Mouse (Mus musculus) frontal cortex, postnatal 14 days (tissue): ENCODE measurements around the gene Sart1.
A peak's percentile ranks its signal among the peaks of the same experiment; 100 is the strongest.

Experiments used
- DNase-seq, 2 experiments: peaks; one replicate each; pipeline ENCODE4 v3.0.0; 2022; ENCODE audit warnings: low spot score in 2 of 2

Gene Sart1

DNA sequence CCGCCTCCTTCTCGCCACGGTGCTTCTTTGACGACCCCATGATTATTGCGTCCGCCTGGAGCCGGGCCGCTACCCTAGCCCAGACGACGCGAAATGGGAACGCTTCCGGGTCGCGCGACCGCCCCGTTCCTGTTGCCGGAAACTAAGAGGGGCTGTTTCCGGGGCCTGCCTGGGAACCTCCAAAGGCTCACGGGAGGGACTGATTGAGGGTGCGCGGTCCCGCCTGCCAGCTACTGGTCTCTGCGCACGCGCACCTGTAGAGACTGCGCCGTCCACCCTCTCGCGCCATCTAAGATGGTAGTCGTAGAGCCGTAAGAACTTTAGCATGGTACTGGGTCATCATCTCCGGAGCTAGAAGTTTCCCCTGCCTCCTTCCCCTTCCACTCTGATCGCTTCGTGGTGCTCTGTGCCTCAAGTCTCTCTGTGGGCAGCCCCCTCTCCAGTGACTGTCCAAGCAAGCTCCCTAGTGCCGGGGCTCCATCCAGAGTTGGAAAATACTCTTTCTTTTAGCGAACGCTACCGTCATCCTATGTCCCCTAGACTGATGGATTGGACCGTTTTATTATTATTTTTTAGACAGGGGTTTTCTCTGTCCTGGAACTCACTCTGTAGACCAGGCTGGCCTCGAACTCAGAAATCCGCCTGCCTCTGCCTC is at the start of gene Sart1:
Gene Sart1 (minus strand): TSS at position 116 of the 655 bp plus-strand sequence.
- peak; percentile 92 for DNase-seq

DNA sequence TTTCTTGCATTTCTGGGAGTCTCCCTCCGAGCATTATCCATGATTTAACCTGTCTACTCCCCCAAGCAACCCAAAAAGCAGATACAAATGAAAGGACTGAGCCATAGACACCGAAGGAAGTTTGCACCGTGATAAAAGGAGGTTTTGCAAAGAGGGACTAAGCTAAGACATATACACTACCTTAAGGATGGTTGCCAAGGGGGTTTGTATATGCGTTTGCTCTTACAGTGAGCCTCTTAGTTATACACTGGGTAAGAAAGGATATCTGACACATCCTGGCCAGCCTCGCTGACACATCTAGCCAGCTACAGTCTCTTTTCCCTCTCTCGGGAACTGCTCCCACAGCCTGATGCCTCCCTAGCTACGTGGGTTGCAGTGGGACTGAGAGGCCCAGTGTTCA is 45.4 kb upstream of the Sart1 start:
- no peak for DNase-seq

DNA sequence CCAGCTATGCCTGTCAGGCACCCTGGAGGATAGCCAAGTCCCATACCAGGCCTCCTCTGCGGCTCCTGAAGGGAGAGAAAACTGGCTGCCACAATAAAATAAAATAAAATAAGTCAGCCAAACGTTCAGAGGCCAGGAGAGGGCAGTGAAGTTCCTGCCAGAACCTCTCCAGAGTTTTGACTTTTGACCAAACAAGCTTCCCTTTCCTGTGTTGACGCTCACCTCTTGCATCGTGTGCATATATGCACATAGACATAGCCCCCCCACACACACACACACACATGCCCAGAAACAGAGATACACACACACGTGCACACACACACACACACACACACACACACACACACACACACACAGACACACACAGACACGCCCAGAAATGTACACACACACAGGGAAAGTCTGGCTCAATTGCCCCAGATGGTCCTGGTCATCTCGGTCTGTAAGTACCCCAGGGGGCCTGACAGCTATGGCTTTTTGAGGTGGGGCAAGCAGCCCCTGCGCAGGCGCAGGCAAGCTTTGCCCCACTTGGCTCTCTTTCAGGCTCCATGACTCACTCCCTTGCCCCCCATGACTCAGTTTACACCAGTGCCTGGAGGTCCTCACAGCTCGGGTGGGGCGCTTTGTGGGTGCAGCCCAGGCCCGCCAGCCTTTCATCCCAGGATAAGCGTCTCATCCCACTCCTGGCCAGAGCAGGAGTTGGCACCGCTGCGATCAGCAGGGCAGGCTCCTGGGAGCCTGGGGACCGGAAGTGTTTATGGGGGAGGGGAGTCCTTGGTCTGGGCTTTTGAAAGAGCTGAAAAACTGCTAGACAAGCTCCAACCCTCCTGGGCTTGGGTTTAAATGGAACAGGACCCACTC is 44.7 kb upstream of the Sart1 start:
- DNase-seq = no peak

DNA sequence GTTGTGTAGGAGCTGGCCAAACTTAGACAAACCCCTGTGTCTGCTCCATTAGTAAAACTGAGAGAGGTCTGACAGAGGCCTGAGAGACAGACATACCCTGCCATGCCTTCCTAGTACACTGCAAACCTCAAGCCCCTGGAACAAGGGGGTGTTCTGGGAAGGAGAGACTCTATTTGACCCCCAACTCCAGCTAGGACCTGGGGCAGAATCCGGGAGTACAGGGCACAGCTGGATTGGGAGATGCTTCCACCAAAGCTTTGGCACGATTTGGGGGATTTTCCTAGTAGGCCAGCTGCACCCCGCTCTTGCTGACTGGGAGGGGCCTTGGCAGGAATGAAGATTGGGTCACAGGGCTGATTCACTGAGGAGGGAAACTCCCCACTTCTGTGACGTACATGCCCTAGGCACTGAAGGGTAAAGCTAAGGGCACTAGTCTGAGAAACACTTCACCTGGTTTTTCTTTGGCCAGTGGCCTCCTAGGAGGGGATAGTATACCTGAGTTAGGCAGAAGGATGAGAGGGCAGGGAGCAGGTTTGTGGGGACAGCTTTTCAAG is 43.5 kb upstream of the Sart1 start:
- no peak for DNase-seq

DNA sequence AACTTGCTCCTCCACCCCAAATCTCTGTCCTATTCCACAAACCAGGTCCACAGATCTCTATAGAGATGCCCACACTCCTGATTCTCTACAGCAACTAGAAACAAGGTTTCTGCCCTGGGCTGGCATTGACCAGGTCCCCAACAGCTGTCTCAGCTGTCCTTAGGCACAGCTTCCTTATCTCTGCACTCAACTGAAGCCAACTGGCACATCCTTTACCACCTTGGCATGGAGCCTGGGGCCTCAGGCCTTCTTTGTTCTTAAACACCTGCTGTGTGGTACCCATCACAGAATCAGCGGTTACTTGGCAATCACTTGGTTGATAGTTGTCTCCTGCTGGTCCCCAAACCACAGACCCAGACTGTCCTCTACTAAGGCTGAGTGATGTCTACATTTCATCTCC is 41.9 kb upstream of the Sart1 start:
- DNase-seq = no peak

DNA sequence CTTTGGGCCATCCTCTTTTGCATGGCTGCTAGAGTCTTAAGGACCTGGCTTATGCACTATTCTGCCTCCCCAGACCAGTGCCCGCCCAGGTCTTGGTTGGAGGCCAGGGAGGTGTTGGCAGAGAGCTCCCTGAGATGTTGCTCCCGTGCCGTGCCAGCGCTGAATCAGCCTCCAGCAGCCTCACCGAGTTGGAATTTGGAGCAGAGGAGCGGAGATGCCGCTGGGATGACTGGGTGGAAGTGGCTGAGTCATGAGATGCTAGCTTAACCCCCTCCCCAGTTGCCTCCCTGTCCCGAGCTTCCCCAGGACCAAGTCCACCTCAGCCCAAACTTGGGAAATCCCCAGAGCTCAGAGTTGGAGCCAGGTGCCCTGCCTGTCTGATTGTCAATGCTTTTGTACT is 41.3 kb upstream of the Sart1 start:
- no peak for DNase-seq

DNA sequence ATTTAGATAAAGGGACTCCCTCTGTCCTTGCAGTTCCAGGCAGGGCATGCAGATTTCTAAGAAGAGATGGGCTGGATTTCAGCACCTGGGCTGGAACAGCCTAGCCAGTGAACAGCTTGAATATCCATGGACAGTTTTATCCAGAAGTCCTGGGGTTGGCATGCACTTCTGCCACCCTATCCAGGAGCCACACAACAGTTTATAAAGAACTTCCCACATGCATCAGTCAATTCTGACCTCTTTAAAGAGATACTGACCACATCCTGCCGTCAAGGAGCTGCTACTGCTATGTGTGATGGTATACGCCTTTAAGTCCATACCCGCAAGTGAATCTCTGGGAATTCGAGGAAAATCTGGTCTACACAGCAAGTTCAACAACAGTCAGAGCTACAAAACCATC is 40.7 kb upstream of the Sart1 start:
- DNase-seq = no peak

DNA sequence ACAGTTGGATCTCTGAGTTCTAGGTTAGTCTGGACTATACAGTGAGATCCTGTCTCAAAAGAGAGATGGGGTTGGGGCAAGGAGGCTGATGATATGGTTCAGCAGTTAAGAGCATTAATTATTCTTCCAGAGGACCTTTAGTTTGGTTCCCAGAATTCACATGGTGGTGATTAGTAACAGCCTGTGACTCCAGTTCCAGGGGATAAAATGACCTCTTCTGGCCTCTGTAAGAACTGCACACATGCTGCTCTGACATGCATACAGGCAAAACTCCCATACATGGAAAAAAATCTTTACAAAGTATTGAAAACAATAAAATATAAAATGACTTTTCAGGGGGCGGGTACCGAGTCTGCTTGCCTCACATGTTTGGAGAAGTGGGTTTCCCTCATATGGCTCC is 39.6 kb upstream of the Sart1 start:
- no peak for DNase-seq

DNA sequence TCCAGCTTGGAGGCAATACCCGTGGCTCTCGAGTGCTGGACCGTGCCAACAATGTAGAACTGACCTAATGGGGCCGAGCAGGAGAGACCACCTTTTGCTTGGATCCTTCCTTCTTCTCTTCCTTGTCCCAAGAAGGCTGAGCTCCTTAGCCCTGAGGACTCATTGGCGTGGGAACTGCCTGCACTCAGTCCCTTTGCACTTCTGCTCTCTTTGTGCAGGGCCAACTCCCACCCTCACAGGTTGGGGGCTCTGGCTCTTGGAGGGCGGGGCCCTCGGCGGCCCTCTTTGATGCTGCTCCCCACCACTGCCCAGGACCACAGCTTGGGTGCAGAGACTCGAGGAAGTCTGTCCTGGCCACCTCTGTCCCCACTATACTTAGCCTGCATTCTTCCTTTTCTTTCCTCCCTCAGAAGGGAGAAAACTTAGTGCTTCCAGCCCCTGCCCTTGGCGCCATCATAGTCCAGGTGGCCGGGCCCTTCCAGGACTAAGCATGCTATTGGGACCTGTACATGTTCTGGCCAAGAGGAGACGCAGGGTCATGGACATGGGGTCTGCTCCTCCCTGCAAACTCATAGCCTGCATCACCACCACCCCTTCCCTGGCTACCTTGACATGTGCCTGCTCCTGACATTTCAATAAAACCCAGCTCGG is 38.3 kb upstream of the Sart1 start:
- no peak for DNase-seq

DNA sequence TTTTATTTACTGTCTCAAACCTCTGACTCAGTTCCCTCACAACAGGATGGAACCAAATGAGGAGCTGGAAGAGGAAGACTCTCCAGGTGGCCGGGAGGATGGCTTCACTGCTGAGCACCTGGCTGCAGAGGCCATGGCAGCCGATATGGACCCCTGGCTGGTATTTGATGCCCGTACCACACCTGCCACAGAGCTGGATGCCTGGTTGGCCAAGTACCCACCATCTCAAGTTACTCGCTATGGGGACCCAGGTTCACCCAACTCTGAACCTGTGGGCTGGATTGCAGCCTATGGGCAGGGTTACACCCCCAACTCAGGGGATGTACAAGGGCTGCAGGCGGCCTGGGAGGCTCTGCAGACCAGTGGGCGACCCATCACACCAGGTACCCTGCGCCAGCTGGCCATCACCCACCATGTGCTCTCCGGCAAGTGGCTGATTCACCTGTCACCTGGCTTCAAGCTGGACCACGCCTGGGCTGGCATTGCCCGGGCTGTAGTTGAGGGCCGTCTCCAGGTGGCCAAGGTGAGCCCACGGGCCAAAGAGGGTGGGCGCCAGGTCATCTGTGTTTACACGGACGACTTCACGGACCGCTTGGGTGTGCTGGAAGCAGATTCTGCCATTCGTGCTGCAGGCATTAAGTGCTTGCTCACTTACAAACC is 37.5 kb upstream of the Sart1 start:
- DNase-seq = no peak

DNA sequence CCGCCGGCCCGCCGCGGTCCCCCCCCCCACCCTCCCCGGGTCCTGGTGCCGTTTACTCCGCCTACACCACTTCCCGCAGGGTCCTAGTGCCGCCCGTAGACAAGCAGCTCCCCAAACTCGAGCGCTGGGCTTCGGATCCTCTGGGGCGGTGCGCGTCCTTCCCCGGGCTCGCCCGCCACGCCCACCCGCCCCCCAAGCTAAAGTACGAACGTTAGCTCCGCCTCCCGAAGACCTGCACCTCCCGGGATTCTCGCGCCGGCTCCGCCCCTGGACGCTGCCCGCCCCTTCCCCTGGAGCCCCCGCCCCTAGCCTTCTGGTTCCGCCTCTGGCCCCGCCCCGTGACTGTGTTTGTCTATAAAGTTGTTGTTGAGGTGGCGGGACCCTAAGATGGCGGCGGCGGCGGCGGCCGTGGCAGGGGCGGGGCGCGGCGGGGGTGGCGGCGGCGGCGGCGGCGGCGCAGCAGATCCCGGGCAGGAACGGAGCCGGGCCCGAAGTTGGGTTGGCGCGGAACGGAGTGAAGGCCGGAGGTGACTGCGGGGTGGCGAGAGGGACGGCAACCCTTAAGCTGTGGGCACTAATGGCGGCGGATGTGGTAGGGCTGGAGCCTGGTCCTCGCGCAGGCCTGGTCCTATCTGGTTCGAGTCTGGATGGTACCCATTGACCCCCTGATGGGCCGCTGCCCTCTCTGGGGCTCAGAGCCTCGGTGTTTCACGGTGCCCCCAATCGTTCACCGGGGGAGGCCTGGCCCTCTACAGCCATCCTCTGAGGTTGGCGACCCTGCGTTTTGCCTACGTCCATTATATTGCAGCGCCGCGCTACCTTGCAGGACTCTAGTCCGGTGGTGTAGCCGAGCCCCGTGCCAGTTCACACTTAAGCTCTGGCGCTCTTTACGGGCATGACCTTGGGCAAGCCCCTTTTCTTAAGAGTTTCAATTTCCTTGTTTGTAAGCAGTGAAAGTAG is 36.6 kb upstream of the Sart1 start, which contains the start of the genes Drap1 and AI837181:
Gene Drap1 (minus strand): TSS at position 198 of the 960 bp plus-strand sequence.
Gene AI837181 (plus strand): TSS at position 363 of the 960 bp plus-strand sequence.
- peak; percentile 81 to 87 for DNase-seq

DNA sequence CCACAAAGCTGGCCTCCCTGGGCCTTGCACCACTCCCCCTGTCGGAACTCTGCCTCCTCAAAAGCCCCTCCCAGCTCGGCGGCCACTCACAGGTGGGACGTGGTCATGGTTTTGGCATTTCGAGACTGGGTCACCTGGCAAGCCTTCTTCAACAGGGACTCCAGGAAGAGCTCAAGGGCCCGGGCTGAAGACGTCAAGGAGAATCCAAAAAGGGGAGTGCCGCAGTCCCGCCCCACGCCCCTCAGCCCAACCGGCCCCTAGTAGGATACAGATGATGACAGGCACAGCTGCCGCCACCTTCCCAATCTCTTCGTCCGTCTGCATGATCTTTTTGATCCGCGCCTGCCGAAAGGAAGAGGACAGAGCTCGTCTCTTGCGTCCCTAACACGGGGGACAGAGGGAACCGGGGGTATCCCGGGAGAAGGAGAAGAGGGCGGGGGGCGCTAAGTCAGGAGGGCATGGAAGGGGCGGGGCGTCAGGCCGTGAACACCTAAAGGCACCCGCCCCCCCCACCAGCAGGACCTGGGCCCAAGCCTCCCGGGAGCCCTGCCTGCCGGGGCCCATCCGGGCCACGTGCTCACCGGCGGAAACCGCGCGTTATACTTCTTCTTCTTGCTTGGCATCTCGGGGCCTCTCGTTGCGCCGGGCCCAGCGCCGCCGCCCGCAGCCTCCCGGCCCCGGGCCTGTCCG is 35.7 kb upstream of the Sart1 start:
- DNase-seq = peak in 1 of 2 experiments; percentile 59

DNA sequence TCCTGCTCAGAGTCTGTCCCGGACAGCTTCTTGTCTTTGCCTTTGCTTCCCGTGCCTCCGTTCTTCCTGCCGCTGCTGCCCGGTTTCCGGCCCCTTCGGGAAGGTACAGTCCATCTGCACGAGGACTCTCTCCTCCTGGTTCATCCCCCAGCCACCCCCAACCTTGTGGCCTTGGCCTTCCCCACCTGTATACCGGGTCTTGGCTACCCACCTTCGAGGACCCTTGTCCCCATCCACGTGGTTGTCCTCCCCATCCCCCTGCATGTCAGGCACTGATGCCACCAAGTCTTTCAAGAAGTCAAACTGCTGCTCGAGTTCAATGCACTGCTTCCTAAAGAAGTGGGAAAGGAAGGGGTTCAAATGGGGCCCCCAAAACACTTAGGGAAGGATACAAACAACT is 35.1 kb upstream of the Sart1 start:
- no peak for DNase-seq

DNA sequence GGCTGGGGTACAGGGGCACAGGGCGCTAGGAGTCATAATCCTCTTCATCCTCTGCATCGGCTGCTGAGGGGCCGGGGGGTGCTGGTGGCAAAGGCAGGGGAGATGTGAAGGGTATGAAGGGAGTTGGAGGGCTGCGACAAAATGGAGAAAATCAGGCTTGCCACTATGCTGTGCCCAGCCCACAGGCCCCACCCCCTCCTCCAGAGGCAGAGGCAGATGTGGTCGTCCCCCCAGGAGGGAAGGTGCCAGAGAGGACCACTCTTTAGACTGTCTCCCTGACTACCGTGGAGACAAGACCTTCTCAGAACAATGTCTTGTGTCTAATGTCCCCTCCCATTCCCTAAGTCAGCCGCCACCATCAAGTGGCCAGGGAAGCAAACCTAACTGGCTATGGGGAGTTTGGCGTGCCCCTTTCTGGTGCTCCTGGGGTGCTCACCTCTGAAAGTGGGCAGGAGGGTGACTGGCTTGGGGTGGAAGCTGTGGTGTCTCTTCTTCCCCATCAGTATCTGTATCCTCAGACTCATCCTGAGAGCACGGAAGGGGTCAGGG is 34.5 kb upstream of the Sart1 start:
- no peak for DNase-seq

DNA sequence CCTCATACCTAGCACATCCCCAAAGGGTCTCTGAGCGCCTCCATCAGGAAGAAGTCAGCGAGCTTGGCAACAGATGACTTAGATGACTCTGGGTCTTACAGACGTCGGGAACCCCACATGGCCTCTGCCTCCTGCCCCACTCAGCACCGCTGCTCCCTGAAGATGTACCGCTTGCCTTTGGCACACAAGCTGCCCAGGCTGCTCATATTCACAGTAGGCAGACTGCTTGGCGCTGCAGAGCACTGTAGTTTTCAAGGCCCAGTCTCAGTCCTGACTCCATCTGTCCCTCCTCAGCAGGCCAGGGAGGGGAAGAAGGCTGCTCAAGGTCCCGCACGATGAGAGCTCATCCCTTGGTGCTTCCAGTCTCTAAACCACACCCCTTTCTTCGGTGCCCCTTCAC is 33.8 kb upstream of the Sart1 start:
- no peak for DNase-seq

DNA sequence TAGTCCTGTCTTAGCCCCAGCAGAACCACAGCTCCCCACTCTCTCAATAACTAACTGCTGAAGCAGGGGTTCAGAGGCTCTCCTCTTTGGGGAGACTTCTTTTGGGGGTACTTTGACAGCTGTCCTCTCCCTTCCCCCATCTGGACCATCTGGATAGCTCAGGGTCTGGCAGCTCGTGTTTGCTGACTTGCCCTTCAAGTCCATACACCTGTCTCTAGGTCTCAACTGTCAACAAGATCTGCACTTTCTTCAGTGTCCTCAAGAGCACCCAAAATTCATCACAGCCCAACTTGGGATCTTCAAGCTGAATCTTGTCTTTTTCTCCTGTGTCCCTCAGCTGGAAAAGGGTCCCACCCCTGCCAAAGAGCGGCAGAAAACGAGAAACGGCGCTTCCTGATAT is 33.3 kb upstream of the Sart1 start:
- DNase-seq = no peak

DNA sequence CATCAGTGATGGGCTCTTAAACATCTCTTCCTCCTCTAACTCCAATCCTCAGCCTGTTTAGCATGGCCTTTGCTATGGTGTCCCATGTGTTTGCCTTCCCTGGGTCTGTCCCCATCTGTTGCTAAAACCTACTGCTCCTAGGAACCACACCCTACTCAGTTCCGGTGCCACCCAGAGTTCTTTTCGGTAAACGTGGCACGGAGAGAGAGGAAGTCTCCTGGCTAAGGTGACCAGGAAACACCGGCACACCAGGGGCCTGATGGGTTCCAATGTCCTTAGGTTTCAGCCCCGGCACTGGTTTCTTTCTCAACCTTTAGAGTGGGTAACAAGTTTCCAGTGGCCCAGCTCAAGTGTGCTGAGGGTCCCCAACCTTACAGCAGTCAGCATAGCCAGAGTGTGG is 32.1 kb upstream of the Sart1 start:
- no peak for DNase-seq

DNA sequence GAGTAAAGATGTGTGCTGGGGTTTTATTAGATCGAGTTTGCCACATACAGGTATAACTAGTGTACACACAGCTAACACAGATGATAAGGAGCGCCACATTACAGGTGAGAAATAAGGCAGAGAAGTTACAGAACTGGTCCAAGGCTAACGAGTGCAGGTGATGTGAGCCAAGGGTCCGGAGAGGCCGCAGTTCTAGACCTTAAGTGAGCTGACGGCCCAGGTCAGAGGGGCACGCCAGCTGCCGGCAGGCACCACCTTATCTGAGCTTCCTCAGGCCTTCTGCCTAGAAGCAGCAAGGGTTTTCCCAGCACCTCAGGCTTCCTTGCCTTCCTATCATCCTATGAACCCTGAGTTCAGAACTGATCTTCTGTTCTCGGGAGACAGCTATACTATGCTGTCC is 31.1 kb upstream of the Sart1 start:
- no peak for DNase-seq

DNA sequence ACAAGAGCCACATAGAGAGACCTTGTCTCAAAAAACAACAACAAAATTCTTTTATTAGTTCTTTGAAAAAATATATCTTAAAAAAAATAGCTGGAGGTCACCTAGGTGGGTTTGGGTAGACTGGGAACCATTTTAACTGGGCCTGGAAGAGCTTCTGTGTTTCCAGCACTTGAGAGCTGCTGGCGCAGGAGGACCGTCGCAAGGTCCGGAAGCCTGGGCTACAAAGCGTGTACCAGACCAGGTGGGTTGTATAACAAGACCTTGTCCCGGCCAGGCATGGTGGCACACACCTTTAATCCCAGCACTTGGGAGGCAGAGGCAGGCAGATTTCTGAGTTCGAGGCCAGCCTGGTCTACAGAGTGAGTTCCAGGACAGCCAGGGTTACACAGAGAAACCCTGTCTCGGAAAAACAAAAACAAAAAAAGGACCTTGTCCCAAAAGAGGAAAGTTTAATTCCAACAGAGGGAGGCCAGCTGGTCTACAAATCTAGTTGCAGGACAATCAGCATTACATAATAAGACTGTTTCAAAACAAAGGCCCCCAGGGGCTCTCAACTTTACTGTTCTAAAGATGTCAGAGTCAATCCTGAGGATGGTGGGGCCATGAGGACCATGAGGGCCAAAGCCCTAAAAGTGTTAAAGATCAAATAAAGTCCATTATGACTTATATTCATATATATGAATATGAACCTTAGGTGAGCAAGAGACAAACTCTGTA is 30.4 kb upstream of the Sart1 start:
- no peak for DNase-seq
